ENCODE assay signal across 8 mouse cellular contexts in genomic region chr5:139178895-139179631, GRCm38 (mm10). TPM values are rescaled to one million over a fixed set of nuclear protein-coding genes. Genes with fewer than 3 reads are reported as not detected.
DNase-seq lines count a peak whose midpoint lies in the region; ATAC-seq lines count a peak whose summit lies in the region.

No protein-coding gene starts in this region.

- H3K4me1 ChIP-seq in intestine, embryonic 14.5 days (replicated peaks; ENCODE audit: control insufficient read depth, insufficient read depth, low read length) = peaks cover 14% of the 10 kb centered on the region

- peak; percentile 77 to 86 for DNase-seq in adrenal gland, adult 18-20 months (ENCODE audit: low spot score in 2 of 2)
- peak; percentile 91 for DNase-seq in embryo, embryonic 10 days (ENCODE audit: low spot score)
- peak; percentile 55 for DNase-seq in gastrocnemius, postnatal 25 days
- peak; percentile 91 for DNase-seq in intestine, embryonic 14.5 days (ENCODE audit: low spot score)
- peak; percentile 78 for DNase-seq in left cerebral cortex, postnatal 25 days (ENCODE audit: low spot score in 2 of 2)
- DNase-seq in mesoderm, embryonic 11.5 days (ENCODE audit: low read depth, low spot score) = peak; percentile 83
- DNase-seq in right cerebral cortex, postnatal 25 days = peak; percentile 66
- DNase-seq in yolk sac, embryonic 10.5 days (ENCODE audit: low spot score) = peak; percentile 36

- H3K4me2 ChIP-seq in intestine, embryonic 14.5 days (ENCODE audit: low read length) = no peak overlapping the region

- no peak overlapping the region for H3K4me3 ChIP-seq in intestine, embryonic 14.5 days (ENCODE audit: low read depth, low read length)

- peak; percentile 71 for ATAC-seq in intestine, embryonic 14.5 days (replicated peaks; ENCODE audit: low FRiP score, low TSS enrichment, low read depth)

- no peaks in the 10 kb centered on the region for H3K27me3 ChIP-seq in intestine, embryonic 14.5 days (replicated peaks; ENCODE audit: control insufficient read depth, insufficient read depth, low read length)

- H3K36me3 ChIP-seq in intestine, embryonic 14.5 days (ENCODE audit: control insufficient read depth, insufficient read depth, low read length) = peaks cover 68% of the 10 kb centered on the region

- H3K27ac ChIP-seq in intestine, embryonic 14.5 days (ENCODE audit: low read depth) = no peak overlapping the region

- intact Hi-C loops in left cerebral cortex, postnatal 25 days (cut with DNase I) = loop anchor here (1.0 to 5.0 kb wide), 3 partner anchors 102 to 331 kb away; partner anchors contain the start of gene Pdgfa

- no peak overlapping the region for H3K9ac ChIP-seq in intestine, embryonic 14.5 days (ENCODE audit: low read length)

- no peaks in the 10 kb centered on the region for H3K9me3 ChIP-seq in intestine, embryonic 14.5 days (ENCODE audit: control insufficient read depth, low read length)

- WGBS in intestine, embryonic 14.5 days = 27% methylated on average over 11 of the region's 11 CpGs

RNA-seq across cellular contexts. Expression of gene Sun1, which starts 21.4 kb away (rescaled TPM):
- 10 to 100 TPM; 59.1 to 83.8 TPM for total RNA-seq in adrenal gland, adult 18-20 months (2021)
- total RNA-seq in gastrocnemius, postnatal 25 days (2021) = 10 to 100 TPM; 33.2 to 35.6 TPM
- polyA plus RNA-seq in intestine, embryonic 14.5 days (2014; fragmentation: Nextera tagmentation; extraction: Ambion mirVana) = 54.7 and 63.9 TPM in 2 replicates
- 100 to 1,000 TPM; 115 to 136 TPM for total RNA-seq in left cerebral cortex, postnatal 25 days (2021)

RNA-seq across cellular contexts. Expression of gene Dnaaf5, which starts 29.0 kb away (rescaled TPM):
- 10 to 100 TPM; 17.1 to 19.4 TPM for total RNA-seq in adrenal gland, adult 18-20 months (2021)
- 10 to 100 TPM; 11.9 to 12.1 TPM for total RNA-seq in gastrocnemius, postnatal 25 days (2021)
- 7.4 and 7.9 TPM in 2 replicates for polyA plus RNA-seq in intestine, embryonic 14.5 days (2014; fragmentation: Nextera tagmentation; extraction: Ambion mirVana)
- total RNA-seq in left cerebral cortex, postnatal 25 days (2021) = 1 to 10 TPM; 7.9 to 8.2 TPM

RNA-seq across cellular contexts. Expression of gene Prkar1b, which starts 29.3 kb away (rescaled TPM):
- total RNA-seq in adrenal gland, adult 18-20 months (2021) = 10 to 100 TPM; 44.4 to 67.4 TPM
- 1 to 10 TPM in 1 of 2 experiments, under 1 TPM in 1; 0.91 to 1.3 TPM for total RNA-seq in gastrocnemius, postnatal 25 days (2021)
- polyA plus RNA-seq in intestine, embryonic 14.5 days (2014; fragmentation: Nextera tagmentation; extraction: Ambion mirVana) = 25.6 and 26.7 TPM in 2 replicates
- 100 to 1,000 TPM; 755 to 765 TPM for total RNA-seq in left cerebral cortex, postnatal 25 days (2021)

Comparison
In these comparisons a context has a peak if more than half of its experiments do, and no peak if none do; other contexts are left out.
1. DNase-seq: peak in every context shown above with its lines; median percentile 91 in embryo, embryonic 10 days; 91 in intestine, embryonic 14.5 days; 83 in mesoderm, embryonic 11.5 days; 82 in adrenal gland, adult 18-20 months; 78 in left cerebral cortex, postnatal 25 days; 66 in right cerebral cortex, postnatal 25 days; 55 in gastrocnemius, postnatal 25 days; 36 in yolk sac, embryonic 10.5 days.
2. RNA of gene Prkar1b, which starts 29.3 kb away (total RNA-seq): 755 to 765 TPM in left cerebral cortex, postnatal 25 days and 44.4 to 67.4 TPM in adrenal gland, adult 18-20 months; 0.91 to 1.3 TPM in gastrocnemius, postnatal 25 days; every median in the first group is over 10 times any median in the second.